34 mouse cellular contexts compared by ENCODE assay signal in genomic region chr14:36340832-36341231, GRCm38 (mm10).
"Had no signal": no experiment of that assay in that cellular context is flagged by ENCODE, and none has a peak within 500 bp of the region (broad histone marks: within the 10 kb centered on the region; RNA-seq: fewer than 3 reads in every experiment).

No protein-coding gene starts in this region.

- H3K9me3 ChIP-seq: heart, embryonic 12.5 days; heart, embryonic 13.5 days; heart, embryonic 15.5 days; hindbrain, embryonic 10.5 days; hindbrain, embryonic 12.5 days; hindbrain, embryonic 13.5 days; hindbrain, embryonic 15.5 days; intestine, embryonic 15.5 days; kidney, embryonic 15.5 days had no signal

- DNase-seq: heart, postnatal 10 days; heart, postnatal 14 days; heart, postnatal 36 days; heart, postnatal 4 days; kidney, adult 18-20 months; kidney, adult 2 months; kidney, adult 8-10 months; kidney, adult 9 months; kidney, postnatal 10 days; kidney, postnatal 14 days; kidney, postnatal 25 days; kidney, postnatal 36 days; kidney, postnatal 4 days; layer of hippocampus, adult 9-11 months; layer of hippocampus, postnatal 36 days had no signal

- H3K27me3 ChIP-seq: heart, embryonic 12.5 days; heart, embryonic 13.5 days; heart, embryonic 15.5 days; hindbrain, embryonic 12.5 days; hindbrain, embryonic 13.5 days; hindbrain, embryonic 15.5 days; intestine, embryonic 15.5 days; kidney, embryonic 15.5 days had no signal

- H3K4me2 ChIP-seq: heart, embryonic 11.5 days; heart, embryonic 12.5 days; heart, embryonic 13.5 days; heart, embryonic 15.5 days; hindbrain, embryonic 12.5 days; hindbrain, embryonic 13.5 days; hindbrain, embryonic 14.5 days; hindbrain, embryonic 15.5 days; intestine, embryonic 15.5 days; kidney, embryonic 15.5 days had no signal

- H3K4me3 ChIP-seq: heart, embryonic 12.5 days; heart, embryonic 13.5 days; heart, embryonic 15.5 days; hindbrain, embryonic 10.5 days; hindbrain, embryonic 12.5 days; hindbrain, embryonic 13.5 days; hindbrain, embryonic 15.5 days; intestine, embryonic 15.5 days; kidney, embryonic 15.5 days; layer of hippocampus, adult 2 months; left cerebral cortex, adult 2 months had no signal

- H3K36me3 ChIP-seq: heart, embryonic 12.5 days; heart, embryonic 13.5 days; heart, embryonic 15.5 days; hindbrain, embryonic 10.5 days; hindbrain, embryonic 12.5 days; hindbrain, embryonic 13.5 days; hindbrain, embryonic 15.5 days; intestine, embryonic 15.5 days; kidney, embryonic 15.5 days had no signal

- H3K4me1 ChIP-seq: heart, embryonic 12.5 days; heart, embryonic 13.5 days; heart, embryonic 15.5 days; hindbrain, embryonic 10.5 days; hindbrain, embryonic 12.5 days; hindbrain, embryonic 13.5 days; hindbrain, embryonic 15.5 days; intestine, embryonic 15.5 days; kidney, embryonic 15.5 days had no signal

- H3K9ac ChIP-seq: heart, embryonic 12.5 days; heart, embryonic 13.5 days; heart, embryonic 15.5 days; hindbrain, embryonic 12.5 days; hindbrain, embryonic 13.5 days; hindbrain, embryonic 14.5 days; hindbrain, embryonic 15.5 days; intestine, embryonic 15.5 days; kidney, embryonic 15.5 days had no signal

- H3K27ac ChIP-seq: heart, embryonic 13.5 days; heart, embryonic 15.5 days; hindbrain, embryonic 10.5 days; hindbrain, embryonic 12.5 days; hindbrain, embryonic 13.5 days; hindbrain, embryonic 14.5 days; hindbrain, embryonic 15.5 days; hindbrain, postnatal 0 days; intestine, embryonic 15.5 days; kidney, embryonic 15.5 days; kidney, postnatal 0 days; layer of hippocampus, adult 2 months; left cerebral cortex, adult 2 months had no signal

- ATAC-seq: hindbrain, embryonic 16.5 days; hindbrain, postnatal 0 days; inflammation-experienced regulatory T-cells, adult 6 months; intestine, embryonic 15.5 days; intestine, embryonic 16.5 days; intestine, postnatal 0 days had no signal
